Mouse (Mus musculus): Measurements from ENCODE around the gene Ahr.

DNA sequence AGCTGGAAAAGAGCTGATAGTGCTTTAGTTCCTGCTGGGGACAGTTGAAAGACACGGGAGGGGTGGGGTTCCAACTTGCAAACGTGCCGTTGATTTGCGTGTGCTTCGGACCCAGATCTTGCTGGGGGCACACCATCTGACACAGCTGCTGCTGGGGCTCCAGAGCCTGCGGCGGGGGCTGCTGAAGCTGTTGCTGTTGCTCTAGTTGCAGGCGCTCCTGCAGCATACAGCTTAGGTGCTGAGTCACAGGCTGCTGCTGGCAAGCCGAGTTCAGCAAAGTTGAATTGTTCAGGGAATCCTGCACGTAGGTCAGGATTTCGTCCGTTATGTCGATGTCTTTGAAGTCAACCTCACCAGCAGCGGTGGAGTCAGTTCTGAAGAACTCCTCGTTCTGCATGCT lies 30.8 kb downstream of the Ahr start:
- TF ChIP-seq MAX (IDR thresholded peaks at IDR 0.05) (no peak), CTCF (IDR thresholded peaks at IDR 0.05; ENCODE audit: control insufficient read depth, insufficient read depth, insufficient read length) (no peak), MYOD1 (IDR thresholded peaks at IDR 0.05; ENCODE audit: control insufficient read depth, insufficient read length, low read depth) (no peak), FOSL1 (IDR thresholded peaks at IDR 0.05; ENCODE audit: insufficient read depth, low read length, poor library complexity, severe bottlenecking) (no peak), CEBPB (IDR thresholded peaks at IDR 0.05; ENCODE audit: low read depth) (no peak), USF1 (IDR thresholded peaks at IDR 0.05; ENCODE audit: low read depth) (no peak)
